Mouse (Mus musculus) hindbrain, embryonic 15.5 days (tissue): ENCODE results near the gene Kdelr2. TPM values are rescaled to one million over a fixed set of nuclear protein-coding genes. Genes with fewer than 3 reads are reported as not detected.
"Not testable (repeated sequence)": the region's sequence is repeated elsewhere in the genome, so short reads cannot be mapped to it uniquely, and the experiment has no call there.

Experiments used
- ATAC-seq: fragments of 200-750 bp; cut with Nextera tagmentation; 2 replicates; pipeline ENCODE4 v1.8.0; 2017; ENCODE audit warnings: low read depth, moderate number of reproducible peaks, moderate TSS enrichment; ENCODE audit not compliant: low FRiP score
- H3K27ac ChIP-seq: fragments of 300-500 bp; sonication (generic); replicated peaks from 2 replicates; pipeline ENCODE4 v1.5.1; 2015; ENCODE audit warnings: mild to moderate bottlenecking, inconsistent platforms
- H3K27me3 ChIP-seq: fragments of 300-500 bp; sonication (generic); 2 replicates; pipeline ENCODE4 v1.6.1; 2015; ENCODE audit warnings: control low read depth, inconsistent platforms
- H3K36me3 ChIP-seq: fragments of 300-500 bp; sonication (generic); 2 replicates; pipeline ENCODE4 v1.6.1; 2015; ENCODE audit warnings: control low read depth, inconsistent platforms
- H3K4me1 ChIP-seq: fragments of 300-500 bp; sonication (generic); replicated peaks from 2 replicates; pipeline ENCODE4 v1.6.1; 2015; ENCODE audit warnings: control low read depth, inconsistent platforms
- H3K4me2 ChIP-seq: fragments of 300-500 bp; sonication (generic); 2 replicates; pipeline ENCODE4 v1.6.1; 2015; ENCODE audit warnings: moderate library complexity, mild to moderate bottlenecking, inconsistent platforms
- H3K4me3 ChIP-seq: fragments of 300-500 bp; sonication (generic); 2 replicates; pipeline ENCODE4 v1.5.1; 2015; ENCODE audit warnings: mild to moderate bottlenecking, inconsistent platforms
- H3K9ac ChIP-seq: fragments of 300-500 bp; sonication (generic); 2 replicates; pipeline ENCODE4 v1.6.1; 2015; ENCODE audit warnings: inconsistent platforms
- H3K9me3 ChIP-seq: fragments of 300-500 bp; sonication (generic); 2 replicates; pipeline ENCODE4 v1.6.1; 2016; ENCODE audit warnings: control low read depth, inconsistent platforms
- WGBS: fragments of 180-500 bp; shearing (Covaris S2); methylation state at CpG from one replicate; pipeline ENCODE4 v1.1.7; 2015; 5-methylcytosine and 5-hydroxymethylcytosine counted together
- polyA plus RNA-seq: library from polyadenylated mRNA; unstranded; fragments of >200 nt; fragmentation: Nextera tagmentation; extraction: Ambion mirVana; gene quantifications from 2 replicates; pipeline ENCODE4 v1.2.1, GENCODE M21; 2015

Kdelr2 gene
- polyA plus RNA-seq, 1 experiment from 2014 or later, result 130 TPM

DNA sequence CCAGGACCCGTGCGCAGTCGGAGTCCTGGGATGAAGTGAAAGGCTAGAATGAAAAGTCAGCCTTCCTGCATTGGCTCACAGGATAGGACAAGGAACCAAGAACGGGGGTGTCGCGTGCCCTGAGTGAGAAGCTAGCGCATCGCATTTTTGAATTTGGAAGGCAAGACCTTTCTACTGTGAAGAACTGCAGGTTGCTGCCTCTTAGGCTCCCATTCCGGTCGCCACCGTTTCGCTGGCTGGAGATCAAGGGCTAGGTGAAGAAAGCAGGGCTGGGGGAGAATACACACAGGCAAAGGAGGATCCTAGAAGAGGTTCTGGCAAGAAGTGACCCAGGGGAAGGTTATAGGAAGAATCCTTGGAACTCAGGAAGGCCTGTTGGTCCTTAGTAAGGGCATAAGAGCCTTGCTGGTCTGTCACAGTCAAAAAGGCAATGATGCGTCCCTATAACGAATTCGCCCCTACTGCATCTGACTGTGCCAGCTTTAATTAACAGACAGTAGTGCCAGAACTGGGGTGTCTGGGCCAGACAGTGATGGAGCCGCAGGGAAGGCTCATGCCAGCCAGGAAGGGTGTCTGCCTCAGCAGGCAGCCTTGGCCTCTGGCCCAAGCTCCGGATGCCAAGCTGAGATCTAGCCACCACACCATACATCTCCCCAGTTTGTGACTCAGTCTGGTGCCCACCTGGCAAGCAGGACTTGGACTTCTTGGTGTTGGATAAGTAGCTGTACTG lies 33.1 kb upstream of the Kdelr2 start:
- WGBS, result 19% methylated on average over 17 of the region's 17 CpGs
- no peaks in the 10 kb centered on the region for H3K9me3 ChIP-seq
- no peaks in the 10 kb centered on the region for H3K36me3 ChIP-seq
- ATAC-seq, result no peak
- peak overlapping the region; percentile 61 for H3K4me2 ChIP-seq
- H3K27me3 ChIP-seq, result peaks cover 79% of the 10 kb centered on the region
- peak overlapping the region; percentile 35 for H3K4me3 ChIP-seq
- no peak overlapping the region for H3K27ac ChIP-seq
- H3K4me1 ChIP-seq, result peaks cover 21% of the 10 kb centered on the region
- no peak overlapping the region for H3K9ac ChIP-seq

DNA sequence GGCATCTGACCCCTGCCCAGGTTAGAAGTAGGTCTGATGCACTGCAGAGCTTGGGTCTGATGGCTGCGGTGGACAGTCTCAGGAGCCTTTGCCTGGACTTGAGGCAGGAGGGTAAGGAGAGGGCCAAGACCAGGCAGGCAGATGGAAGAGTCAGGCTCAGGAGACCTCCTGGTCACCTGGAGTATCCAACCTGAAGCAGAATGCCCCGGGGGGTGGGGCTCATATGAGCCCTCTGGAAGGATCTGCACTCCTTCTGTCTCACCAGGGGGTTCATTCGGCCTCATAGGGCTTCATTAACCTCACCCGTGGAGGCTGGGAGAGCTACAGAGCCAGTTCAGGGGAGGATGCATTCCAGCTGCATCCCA lies 32.5 kb upstream of the Kdelr2 start:
- no peaks in the 10 kb centered on the region for H3K36me3 ChIP-seq
- H3K9ac ChIP-seq, result no peak overlapping the region
- no peak for ATAC-seq
- H3K9me3 ChIP-seq, result no peaks in the 10 kb centered on the region
- H3K4me2 ChIP-seq, result no peak overlapping the region
- peaks cover 74% of the 10 kb centered on the region for H3K27me3 ChIP-seq
- 46% methylated on average over 4 of the region's 4 CpGs for WGBS
- H3K27ac ChIP-seq, result no peak overlapping the region
- H3K4me3 ChIP-seq, result no peak overlapping the region
- peaks cover 21% of the 10 kb centered on the region for H3K4me1 ChIP-seq

DNA sequence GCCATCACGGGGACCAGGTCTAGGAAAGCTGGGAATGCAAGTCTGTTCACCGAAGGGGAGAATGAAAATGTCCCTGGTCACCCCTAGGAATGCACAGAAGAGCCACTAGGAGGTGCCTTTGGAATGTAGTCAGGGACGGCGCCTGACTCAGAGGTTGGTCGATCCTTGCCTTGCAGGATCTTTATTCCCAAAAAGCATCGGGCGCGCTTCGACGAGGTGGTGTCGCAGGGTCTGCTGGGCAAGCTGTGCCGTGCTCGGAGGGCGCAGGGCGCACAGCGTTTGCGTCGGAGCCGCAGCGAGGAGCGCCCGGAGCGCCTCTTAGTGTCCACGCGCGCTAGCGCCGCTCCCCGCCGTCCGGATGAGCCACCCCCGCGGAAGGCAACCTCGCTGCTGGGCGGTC lies 30.8 kb upstream of the Kdelr2 start:
- ATAC-seq, result peak; percentile 27; the same call in 1 of the 2 replicates
- 1% methylated on average over 35 of the region's 35 CpGs for WGBS
- Histone ChIP-seq H3K4me1 (peaks cover 21% of the 10 kb centered on the region), H3K4me2 (peak overlapping the region; percentile 68), H3K9ac (peak overlapping the region; percentile 35), H3K4me3 (peak overlapping the region; percentile 37), H3K9me3 (no peaks in the 10 kb centered on the region), H3K36me3 (no peaks in the 10 kb centered on the region), H3K27ac (no peak overlapping the region), H3K27me3 (peaks cover 66% of the 10 kb centered on the region)

DNA sequence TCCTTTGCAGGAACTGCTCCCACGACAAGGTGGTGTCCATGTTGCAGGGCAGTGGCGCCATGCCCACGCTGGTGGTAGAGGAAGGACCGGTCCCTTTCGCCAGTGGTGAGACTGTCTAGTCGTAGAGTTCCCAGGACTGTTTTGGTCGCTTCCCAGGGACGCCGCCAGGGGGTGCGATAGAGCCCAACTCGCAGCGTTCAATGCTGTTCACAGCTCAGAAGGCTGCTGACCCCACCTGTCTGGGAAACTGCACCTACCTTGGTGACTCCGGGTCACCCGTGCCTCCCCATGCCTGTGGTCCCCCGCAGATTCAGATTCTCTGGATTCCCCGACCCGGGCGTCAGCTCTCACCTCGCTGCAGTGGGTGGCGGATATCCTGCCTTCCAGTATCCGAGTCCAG lies 28.4 kb upstream of the Kdelr2 start:
- Histone ChIP-seq H3K4me2 (peak overlapping the region; percentile 46), H3K4me1 (peaks cover 12% of the 10 kb centered on the region), H3K9ac (no peak overlapping the region), H3K27me3 (peaks cover 42% of the 10 kb centered on the region), H3K27ac (no peak overlapping the region), H3K36me3 (no peaks in the 10 kb centered on the region), H3K9me3 (no peaks in the 10 kb centered on the region), H3K4me3 (peak overlapping the region; percentile 20)
- no peak; the same call in 1 of the 2 replicates for ATAC-seq
- 11% methylated on average over 21 of the region's 21 CpGs for WGBS

- H3K4me3 ChIP-seq, result no peak overlapping the region
- H3K9me3 ChIP-seq, result no peaks in the 10 kb centered on the region
- no peak overlapping the region for H3K27ac ChIP-seq
- no peak overlapping the region for H3K4me2 ChIP-seq
- H3K4me1 ChIP-seq, result peaks cover 6% of the 10 kb centered on the region
- ATAC-seq, result no peak
- peaks cover 33% of the 10 kb centered on the region for H3K27me3 ChIP-seq
- 85% methylated on average over 4 of the region's 4 CpGs for WGBS
- no peaks in the 10 kb centered on the region for H3K36me3 ChIP-seq
- no peak overlapping the region for H3K9ac ChIP-seq
Measured at GRCm38 (mm10) chr5:143376156-143376555, 27.5 kb upstream of the Kdelr2 start.

GRCm38 (mm10) chr5:143386797-143387621 lies 16.6 kb upstream of the Kdelr2 start:
- WGBS, result 8% methylated on average over 39 of the region's 39 CpGs
- Histone ChIP-seq H3K36me3 (no peaks in the 10 kb centered on the region), H3K27me3 (peaks cover 22% of the 10 kb centered on the region), H3K9ac (peak overlapping the region; percentile 18; the same call in 1 of the 2 replicates), H3K27ac (no peak overlapping the region), H3K4me1 (peaks cover 8% of the 10 kb centered on the region), H3K4me2 (peak overlapping the region; percentile 91), H3K4me3 (peak overlapping the region; percentile 42), H3K9me3 (no peaks in the 10 kb centered on the region)
- peak; percentile 75 for ATAC-seq

- no peak overlapping the region for H3K27ac ChIP-seq
- 82% methylated on average over 7 of the region's 7 CpGs for WGBS
- H3K4me2 ChIP-seq, result no peak overlapping the region
- H3K4me3 ChIP-seq, result no peak overlapping the region
- no peak for ATAC-seq
- H3K27me3 ChIP-seq, result 0 out of 2 replicates have a peak, but pooled peaks cover under 1% of the 10 kb centered on the region
- no peak overlapping the region for H3K9ac ChIP-seq
- no peaks in the 10 kb centered on the region for H3K9me3 ChIP-seq
- H3K36me3 ChIP-seq, result no peaks in the 10 kb centered on the region
- no peaks in the 10 kb centered on the region for H3K4me1 ChIP-seq
Measured at GRCm38 (mm10) chr5:143394184-143394583, 9.5 kb upstream of the Kdelr2 start.

DNA sequence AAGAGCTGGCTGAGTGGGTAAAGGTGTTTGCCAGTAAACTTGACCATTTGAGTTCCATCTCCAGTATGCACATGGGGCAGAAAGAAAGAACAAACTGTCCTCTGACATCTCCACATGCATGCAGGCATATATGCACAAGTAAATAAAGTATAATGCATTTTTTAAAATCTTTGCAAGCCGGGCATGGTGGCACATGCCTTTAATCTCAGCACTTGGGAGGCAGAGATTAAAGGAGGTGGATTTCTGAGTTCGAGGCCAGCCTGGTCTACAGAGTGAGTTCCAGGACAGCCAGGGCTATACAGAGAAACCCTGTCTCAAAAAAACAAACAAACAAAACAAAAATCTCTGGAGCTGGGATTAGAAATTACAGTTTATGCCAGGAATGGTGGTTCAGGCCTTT lies 8.7 kb upstream of the Kdelr2 start:
- not testable (repeated sequence) for H3K4me2 ChIP-seq, H3K9ac ChIP-seq, H3K36me3 ChIP-seq, H3K27ac ChIP-seq, H3K9me3 ChIP-seq, H3K4me1 ChIP-seq, H3K4me3 ChIP-seq, ATAC-seq, H3K27me3 ChIP-seq
- 90% methylated on average over 2 of the region's 2 CpGs for WGBS

DNA sequence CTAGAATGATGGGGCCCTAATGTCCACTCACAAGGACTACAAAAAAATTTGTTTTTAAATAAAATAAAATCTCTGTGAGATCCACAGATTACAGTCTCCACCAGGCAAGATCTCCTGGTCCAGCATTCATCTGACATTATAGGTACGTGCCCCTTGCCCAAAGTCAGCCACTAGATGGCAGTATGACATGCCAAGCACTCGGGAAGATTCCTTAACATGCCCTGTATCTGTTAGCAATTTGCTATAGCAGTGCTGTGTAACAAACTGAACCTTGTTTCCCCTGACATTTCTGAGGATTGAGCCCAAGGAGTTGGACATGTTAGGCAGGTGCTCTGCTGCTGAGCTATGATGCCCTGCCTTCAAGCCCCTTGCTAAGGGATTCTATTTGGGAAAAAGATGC lies 8.0 kb upstream of the Kdelr2 start:
- Histone ChIP-seq H3K36me3 (no peaks in the 10 kb centered on the region), H3K9ac (no peak overlapping the region), H3K4me1 (no peaks in the 10 kb centered on the region), H3K4me3 (no peak overlapping the region), H3K27ac (no peak overlapping the region), H3K9me3 (no peaks in the 10 kb centered on the region), H3K4me2 (no peak overlapping the region), H3K27me3 (no peaks in the 10 kb centered on the region)
- 48% methylated on average over 2 of the region's 2 CpGs for WGBS
- ATAC-seq, result no peak

- Histone ChIP-seq H3K27ac (no peak overlapping the region), H3K4me2 (no peak overlapping the region), H3K36me3 (no peaks in the 10 kb centered on the region), H3K9me3 (no peaks in the 10 kb centered on the region), H3K4me3 (no peak overlapping the region), H3K27me3 (no peaks in the 10 kb centered on the region), H3K9ac (no peak overlapping the region), H3K4me1 (peaks cover 24% of the 10 kb centered on the region)
- WGBS, result 89% methylated on average over 12 of the region's 12 CpGs
- ATAC-seq, result no peak
Measured at GRCm38 (mm10) chr5:143400501-143400900, 3.1 kb upstream of the Kdelr2 start.

- Histone ChIP-seq H3K4me2 (no peak overlapping the region), H3K4me1 (peaks cover 29% of the 10 kb centered on the region), H3K9me3 (no peaks in the 10 kb centered on the region), H3K27ac (no peak overlapping the region), H3K9ac (no peak overlapping the region), H3K36me3 (no peaks in the 10 kb centered on the region), H3K27me3 (no peaks in the 10 kb centered on the region), H3K4me3 (no peak overlapping the region)
- WGBS, result 74% methylated on average over 2 of the region's 2 CpGs
- no peak for ATAC-seq
Measured at GRCm38 (mm10) chr5:143401556-143401955, 2.1 kb upstream of the Kdelr2 start.
